In genomic region chr5:53692100-53692499, GRCm38 (mm10) we compare ENCODE assay signal across 29 mouse cellular contexts. TPM values are rescaled to one million over a fixed set of nuclear protein-coding genes. Genes with fewer than 3 reads are reported as not detected.
"Had no signal": no experiment of that assay in that cellular context is flagged by ENCODE, and none has a peak within 500 bp of the region (broad histone marks: within the 10 kb centered on the region; RNA-seq: fewer than 3 reads in every experiment).

No protein-coding gene starts in this region.

- H3K4me2 ChIP-seq: heart, embryonic 12.5 days; hindbrain, embryonic 12.5 days; hindbrain, embryonic 14.5 days; intestine, embryonic 15.5 days; limb, embryonic 13.5 days; limb, embryonic 15.5 days had no signal

- H3K27ac ChIP-seq: gastrocnemius, adult 2 months; heart, embryonic 10.5 days; hindbrain, embryonic 10.5 days; hindbrain, embryonic 12.5 days; hindbrain, embryonic 14.5 days; intestine, embryonic 15.5 days; layer of hippocampus, adult 2 months; left cerebral cortex, adult 2 months; limb, embryonic 13.5 days; limb, embryonic 15.5 days had no signal

- DNase-seq: gastrocnemius, adult 2 months; gastrocnemius, postnatal 10 days; gastrocnemius, postnatal 25 days; heart, postnatal 4 days; kidney, adult 18-20 months; kidney, adult 8-10 months; kidney, postnatal 10 days; kidney, postnatal 25 days; kidney, postnatal 4 days had no signal

- H3K27me3 ChIP-seq: hindbrain, embryonic 12.5 days; intestine, embryonic 15.5 days; limb, embryonic 13.5 days; limb, embryonic 15.5 days had no signal

- H3K9ac ChIP-seq: heart, embryonic 12.5 days; hindbrain, embryonic 12.5 days; hindbrain, embryonic 14.5 days; intestine, embryonic 15.5 days; limb, embryonic 13.5 days; limb, embryonic 15.5 days had no signal

- H3K36me3 ChIP-seq: heart, embryonic 10.5 days; heart, embryonic 12.5 days; hindbrain, embryonic 10.5 days; hindbrain, embryonic 12.5 days; intestine, embryonic 15.5 days; limb, embryonic 13.5 days; limb, embryonic 15.5 days had no signal

- H3K4me3 ChIP-seq: gastrocnemius, adult 2 months; heart, embryonic 10.5 days; heart, embryonic 12.5 days; hindbrain, embryonic 10.5 days; hindbrain, embryonic 12.5 days; intestine, embryonic 15.5 days; layer of hippocampus, adult 2 months; left cerebral cortex, adult 2 months; limb, embryonic 13.5 days; limb, embryonic 15.5 days had no signal

- H3K4me1 ChIP-seq: heart, embryonic 12.5 days; hindbrain, embryonic 10.5 days; hindbrain, embryonic 12.5 days; intestine, embryonic 15.5 days; limb, embryonic 13.5 days; limb, embryonic 15.5 days had no signal

- H3K9me3 ChIP-seq: heart, embryonic 10.5 days; hindbrain, embryonic 10.5 days; hindbrain, embryonic 12.5 days; intestine, embryonic 15.5 days; limb, embryonic 15.5 days had no signal

- ATAC-seq: inflammation-experienced regulatory T-cells, adult 6 months; intestine, embryonic 15.5 days; intestine, postnatal 0 days had no signal

RNA-seq across cellular contexts. Expression of gene Cckar, which starts 15.4 kb away (rescaled TPM):
- total RNA-seq: gastrocnemius, adult 2 months; gastrocnemius, postnatal 10 days; gastrocnemius, postnatal 25 days; gastrocnemius, postnatal 4 days; granulocyte monocyte progenitor cell, adult 5-6 weeks; heart, adult 18-20 months; heart, adult 8-10 months; heart, postnatal 25 days; layer of hippocampus, adult 2 months; layer of hippocampus, postnatal 25 days; left cerebral cortex, postnatal 36 days had no signal
- polyA plus RNA-seq: frontal cortex, adult 2 months; inflammation-experienced regulatory T-cells, adult 6 months had no signal
